Mouse (Mus musculus) heart, adult 2 months (tissue): ENCODE results near the gene Rpp21.

Source experiments
- CTCF ChIP-seq: fragments of 200-600 bp; IDR thresholded peaks from 2 replicates; pipeline ENCODE4 v1.8.1; 2022; ENCODE audit warnings: antibody characterized with exemption, mild to moderate bottlenecking, moderate library complexity
- POLR2A ChIP-seq: fragments of 200-500 bp; IDR thresholded peaks from 2 replicates; pipeline ENCODE4 v1.6.1; 2011; ENCODE audit warnings: mild to moderate bottlenecking, low read depth, low read length, control low read depth; ENCODE audit not compliant: insufficient read depth

DNA sequence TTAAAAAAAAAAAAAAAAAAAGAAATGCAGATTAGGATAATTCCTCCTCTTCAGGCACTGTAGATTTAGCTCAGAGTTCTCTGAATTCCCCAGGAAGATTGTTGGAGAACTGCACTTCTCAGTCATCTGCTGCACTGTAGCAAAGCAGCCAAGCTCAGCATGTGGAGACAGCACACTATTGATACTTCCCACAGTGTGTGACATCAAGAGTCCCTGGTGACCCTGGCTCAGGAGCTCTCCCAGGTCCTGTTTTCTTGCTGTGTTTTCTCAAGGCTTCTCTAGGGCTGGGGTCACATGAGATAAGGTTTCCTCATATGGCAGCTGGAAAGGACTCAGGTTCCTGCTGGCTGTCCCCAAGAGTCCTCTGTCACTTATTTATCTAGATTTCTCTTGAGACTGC is 51.0 kb downstream of the Rpp21 start:
- TF ChIP-seq CTCF (no peak), POLR2A (no peak)
